Mouse (Mus musculus) embryonic facial prominence, embryonic 14.5 days (tissue): ENCODE measurements at regions not wholly inside any gene's neighbourhood (a gene's known extent, or its start where the extent isn't known, plus 50 kb on each side); places are given as distances from the start of the nearest gene placed in this dataset.

Experiments
- ATAC-seq: fragments of 200-750 bp; cut with Nextera tagmentation; 2 replicates; pipeline ENCODE4 v1.8.0; 2017; ENCODE audit warnings: low read depth, moderate number of reproducible peaks, moderate TSS enrichment
- DNase-seq: peaks from one replicate; pipeline ENCODE4 v3.0.0-alpha.2; 2015; ENCODE audit warnings: low spot score
- H3K27ac ChIP-seq: fragments of 300-500 bp; sonication (generic); replicated peaks from 2 replicates; pipeline ENCODE4 v1.5.1; 2014; ENCODE audit warnings: low read depth, mild to moderate bottlenecking, low read length, moderate library complexity
- H3K27me3 ChIP-seq: fragments of 300-500 bp; sonication (generic); replicated peaks from 2 replicates; pipeline ENCODE4 v1.6.1; 2014; ENCODE audit warnings: low read length; ENCODE audit not compliant: control insufficient read depth, insufficient read depth
- H3K36me3 ChIP-seq: fragments of 300-500 bp; sonication (generic); 2 replicates; pipeline ENCODE4 v1.6.1; 2014; ENCODE audit warnings: low read length, mixed read lengths; ENCODE audit not compliant: control insufficient read depth, insufficient read depth
- H3K4me1 ChIP-seq: fragments of 300-500 bp; sonication (generic); 2 replicates; pipeline ENCODE4 v1.6.1; 2014; ENCODE audit warnings: antibody characterized with exemption, low read length; ENCODE audit not compliant: control insufficient read depth, insufficient read depth
- H3K4me2 ChIP-seq: fragments of 300-500 bp; sonication (generic); 2 replicates; pipeline ENCODE4 v1.6.1; 2014; ENCODE audit warnings: low read depth, mild to moderate bottlenecking, low read length, moderate library complexity, mixed read lengths
- H3K4me3 ChIP-seq: fragments of 300-500 bp; sonication (generic); 2 replicates; pipeline ENCODE4 v1.5.1; 2014; ENCODE audit warnings: low read depth, mild to moderate bottlenecking, low read length
- H3K9ac ChIP-seq: fragments of 300-500 bp; sonication (generic); 2 replicates; pipeline ENCODE4 v1.6.1; 2014; ENCODE audit warnings: low read depth, mild to moderate bottlenecking, low read length, moderate library complexity, mixed read lengths
- H3K9me3 ChIP-seq: fragments of 300-500 bp; sonication (generic); 2 replicates; pipeline ENCODE4 v1.6.1; 2016; ENCODE audit warnings: low read length; ENCODE audit not compliant: control insufficient read depth
- WGBS: fragments of 180-500 bp; shearing (Covaris S2); extraction: QIAGEN DNeasy Blood & Tissue Kit; methylation state at CpG from one replicate; pipeline ENCODE4 v1.1.7; 2014; 5-methylcytosine and 5-hydroxymethylcytosine counted together

DNA sequence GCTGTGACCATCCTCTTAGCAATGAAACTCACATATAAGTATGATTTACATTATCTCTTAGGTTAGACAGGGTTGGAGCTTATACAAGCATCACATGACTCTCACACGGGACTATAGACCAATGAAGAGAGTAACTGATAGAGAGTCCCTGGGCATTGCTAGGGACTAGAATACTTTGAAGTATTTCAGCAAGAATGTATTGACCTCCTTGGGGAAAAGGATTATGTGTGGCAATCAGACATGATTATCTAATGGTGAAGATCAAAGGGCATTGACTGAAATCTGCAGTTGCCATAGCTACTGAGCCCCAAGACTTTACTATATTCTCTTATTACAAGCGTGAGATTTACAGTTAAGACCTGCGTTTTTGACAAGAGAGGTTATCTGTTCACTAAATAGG is 183.4 kb upstream of the Tas2r134 start:
- no peaks in the 10 kb centered on the region for H3K27me3 ChIP-seq
- 35% methylated on average over 3 of the region's 3 CpGs for WGBS
- no peak for DNase-seq
- no peak for ATAC-seq
- H3K4me2 ChIP-seq = no peak overlapping the region
- no peak overlapping the region for H3K9ac ChIP-seq
- no peak overlapping the region for H3K27ac ChIP-seq
- no peak overlapping the region for H3K4me3 ChIP-seq
- H3K9me3 ChIP-seq = no peaks in the 10 kb centered on the region
- no peaks in the 10 kb centered on the region for H3K36me3 ChIP-seq
- H3K4me1 ChIP-seq = peaks cover 11% of the 10 kb centered on the region; the same call in 1 of the 2 replicates

DNA sequence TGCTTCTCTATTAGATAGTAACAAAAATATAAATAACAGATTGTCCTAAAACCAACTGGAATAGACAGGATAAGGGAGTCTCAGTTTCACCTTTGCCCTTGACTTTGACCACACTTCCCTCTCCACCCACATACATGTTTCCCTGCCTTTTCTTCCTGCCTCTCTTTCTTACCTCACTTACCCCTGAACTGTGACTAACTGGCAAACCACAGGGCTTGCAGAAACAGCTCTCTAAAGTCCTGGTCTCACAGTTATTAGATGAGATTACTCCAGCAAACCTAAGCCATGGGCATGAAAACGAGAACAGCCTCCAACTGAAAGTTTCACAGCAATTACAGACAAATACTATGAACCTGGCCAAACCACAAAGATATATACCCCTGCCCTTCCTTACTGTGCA is 188.3 kb upstream of the Tas2r134 start:
- Histone ChIP-seq H3K36me3 (no peaks in the 10 kb centered on the region), H3K9ac (no peak overlapping the region), H3K27ac (no peak overlapping the region), H3K4me2 (no peak overlapping the region), H3K4me1 (peaks cover 3% of the 10 kb centered on the region; the same call in 1 of the 2 replicates), H3K27me3 (no peaks in the 10 kb centered on the region), H3K9me3 (no peaks in the 10 kb centered on the region), H3K4me3 (no peak overlapping the region)
- DNase-seq (no peak), ATAC-seq (no peak)
- 45% methylated on average over 1 of the region's 1 CpGs for whole genome bisulfite sequencing

DNA sequence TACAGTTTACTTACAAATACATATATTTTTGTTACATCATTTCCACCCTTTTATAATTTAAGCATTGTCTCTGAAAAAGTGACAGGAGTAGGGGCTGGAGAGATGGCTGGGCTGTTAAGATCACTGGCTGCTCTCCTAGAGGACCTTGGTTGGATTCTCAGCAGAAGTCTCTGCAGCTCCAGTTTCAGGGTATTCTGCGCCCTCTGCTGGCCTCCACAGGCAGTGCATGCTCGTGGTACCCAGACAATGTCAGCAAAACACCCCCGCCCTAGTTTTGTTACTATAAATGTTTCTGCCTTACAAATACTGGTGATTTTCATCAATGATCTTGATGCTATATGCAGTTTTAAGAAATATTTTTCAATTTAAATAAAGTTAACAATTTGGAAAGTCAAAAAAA is 190.7 kb upstream of the Tas2r134 start:
- H3K27ac ChIP-seq = no peak overlapping the region; the same call in 1 of the 2 replicates
- no peak overlapping the region for H3K4me2 ChIP-seq
- ATAC-seq (no peak), DNase-seq (no peak)
- no peak overlapping the region for H3K9ac ChIP-seq
- no peaks in the 10 kb centered on the region for H3K27me3 ChIP-seq
- H3K4me1 ChIP-seq = peaks cover 3% of the 10 kb centered on the region; the same call in 1 of the 2 replicates
- 50% methylated on average over 3 of the region's 3 CpGs for WGBS
- H3K36me3 ChIP-seq = no peaks in the 10 kb centered on the region
- no peak overlapping the region for H3K4me3 ChIP-seq
- H3K9me3 ChIP-seq = no peaks in the 10 kb centered on the region

GRCm38 (mm10) chr2:51431564-51431963 is 195.7 kb upstream of the Tas2r134 start:
- no peak for DNase-seq
- no peaks in the 10 kb centered on the region for H3K27me3 ChIP-seq
- H3K9me3 ChIP-seq = no peaks in the 10 kb centered on the region
- H3K27ac ChIP-seq = no peak overlapping the region
- no peak for ATAC-seq
- no peaks in the 10 kb centered on the region for H3K36me3 ChIP-seq
- H3K4me2 ChIP-seq = no peak overlapping the region
- 0 out of 2 replicates have a peak, but pooled peaks cover 3% of the 10 kb centered on the region for H3K4me1 ChIP-seq
- WGBS = 87% methylated on average over 3 of the region's 3 CpGs
- no peak overlapping the region for H3K9ac ChIP-seq
- no peak overlapping the region for H3K4me3 ChIP-seq

GRCm38 (mm10) chr2:51429716-51430115 is 197.6 kb upstream of the Tas2r134 start:
- Histone ChIP-seq H3K4me3 (no peak overlapping the region), H3K27me3 (no peaks in the 10 kb centered on the region), H3K9ac (no peak overlapping the region), H3K36me3 (no peaks in the 10 kb centered on the region), H3K27ac (no peak overlapping the region), H3K9me3 (no peaks in the 10 kb centered on the region), H3K4me2 (no peak overlapping the region), H3K4me1 (no peaks in the 10 kb centered on the region)
- DNase-seq (no peak), ATAC-seq (no peak)
- 73% methylated on average over 5 of the region's 5 CpGs for WGBS

GRCm38 (mm10) chr2:51422442-51422841 is 204.9 kb upstream of the Tas2r134 start:
- no peaks in the 10 kb centered on the region for H3K36me3 ChIP-seq
- peaks cover 5% of the 10 kb centered on the region; the same call in 1 of the 2 replicates for H3K4me1 ChIP-seq
- 31% methylated on average over 6 of the region's 6 CpGs for WGBS
- H3K4me3 ChIP-seq = no peak overlapping the region
- no peak overlapping the region for H3K9ac ChIP-seq
- DNase-seq = no peak
- no peak overlapping the region for H3K27ac ChIP-seq
- H3K4me2 ChIP-seq = no peak overlapping the region
- no peak for ATAC-seq
- H3K27me3 ChIP-seq = no peaks in the 10 kb centered on the region
- no peaks in the 10 kb centered on the region for H3K9me3 ChIP-seq

GRCm38 (mm10) chr2:51417908-51418690 is 209.2 kb upstream of the Tas2r134 start:
- WGBS = 74% methylated on average over 10 of the region's 10 CpGs
- ATAC-seq (no peak), DNase-seq (no peak)
- Histone ChIP-seq H3K4me1 (peaks cover 5% of the 10 kb centered on the region; the same call in 1 of the 2 replicates), H3K27ac (no peak overlapping the region), H3K9me3 (no peaks in the 10 kb centered on the region), H3K27me3 (no peaks in the 10 kb centered on the region), H3K4me3 (no peak overlapping the region), H3K9ac (no peak overlapping the region), H3K4me2 (no peak overlapping the region), H3K36me3 (no peaks in the 10 kb centered on the region)

DNA sequence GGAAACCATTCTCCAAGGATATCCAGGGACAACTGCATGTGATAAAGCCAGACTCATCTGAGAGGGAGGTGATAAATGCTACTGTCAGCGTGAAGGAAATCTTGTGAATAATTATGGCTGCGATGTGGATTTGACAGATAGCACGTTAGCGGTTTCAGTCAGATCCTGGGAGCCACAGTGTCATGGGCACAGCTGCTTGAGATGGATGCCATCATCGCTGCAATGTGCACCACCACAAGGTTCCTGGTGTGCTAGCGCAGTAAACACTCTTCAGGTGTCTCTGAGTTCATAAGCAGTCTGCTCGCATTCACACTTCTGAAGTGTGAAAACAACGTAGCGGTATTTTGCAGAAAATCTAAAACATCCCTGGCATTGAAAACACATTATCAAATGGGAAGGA is 238.9 kb upstream of the Tas2r134 start:
- ATAC-seq (no peak), DNase-seq (no peak)
- no peaks in the 10 kb centered on the region for H3K9me3 ChIP-seq
- H3K4me3 ChIP-seq = no peak overlapping the region
- no peak overlapping the region for H3K9ac ChIP-seq
- H3K27me3 ChIP-seq = no peaks in the 10 kb centered on the region
- 89% methylated on average over 9 of the region's 9 CpGs for WGBS
- no peaks in the 10 kb centered on the region for H3K36me3 ChIP-seq
- no peak overlapping the region for H3K4me2 ChIP-seq
- H3K4me1 ChIP-seq = no peaks in the 10 kb centered on the region
- H3K27ac ChIP-seq = no peak overlapping the region

GRCm38 (mm10) chr2:51387136-51387535 is 238.2 kb upstream of the Rnd3 start:
- H3K4me1 ChIP-seq = no peaks in the 10 kb centered on the region
- 63% methylated on average over 1 of the region's 1 CpGs for WGBS

More at GRCm38 (mm10) chr2:51387136-51387535, 238.2 kb upstream of the Rnd3 start:
- DNase-seq = no peak
- Histone ChIP-seq H3K36me3 (no peaks in the 10 kb centered on the region), H3K4me3 (no peak overlapping the region), H3K27ac (no peak overlapping the region), H3K9me3 (no peaks in the 10 kb centered on the region), H3K9ac (no peak overlapping the region), H3K27me3 (no peaks in the 10 kb centered on the region), H3K4me2 (no peak overlapping the region)
- ATAC-seq = no peak
